Mouse (Mus musculus) embryonic facial prominence, embryonic 13.5 days (tissue): ENCODE data around the gene Flnb. TPM values are rescaled to one million over a fixed set of nuclear protein-coding genes. Genes with fewer than 3 reads are reported as not detected.

Experiments used
- ATAC-seq: fragments of 200-750 bp; cut with Nextera tagmentation; 2 replicates; pipeline ENCODE4 v1.8.0; 2017; ENCODE audit warnings: low read depth; ENCODE audit not compliant: insufficient number of reproducible peaks, insufficient read depth, low FRiP score, low TSS enrichment
- H3K27ac ChIP-seq: fragments of 300-500 bp; sonication (generic); 2 replicates; pipeline ENCODE4 v1.5.1; 2015; ENCODE audit warnings: moderate library complexity, mild to moderate bottlenecking, inconsistent platforms
- H3K27me3 ChIP-seq: fragments of 300-500 bp; sonication (generic); 2 replicates; pipeline ENCODE4 v1.6.1; 2015; ENCODE audit warnings: mild to moderate bottlenecking, inconsistent platforms
- H3K36me3 ChIP-seq: fragments of 300-500 bp; sonication (generic); 2 replicates; pipeline ENCODE4 v1.6.1; 2015; ENCODE audit warnings: mild to moderate bottlenecking, inconsistent platforms
- H3K4me1 ChIP-seq: fragments of 300-500 bp; sonication (generic); 2 replicates; pipeline ENCODE4 v1.6.1; 2015; ENCODE audit warnings: inconsistent platforms
- H3K4me2 ChIP-seq: fragments of 300-500 bp; sonication (generic); 2 replicates; pipeline ENCODE4 v1.6.1; 2015; ENCODE audit warnings: moderate library complexity, mild to moderate bottlenecking, inconsistent platforms
- H3K4me3 ChIP-seq: fragments of 300-500 bp; sonication (generic); 2 replicates; pipeline ENCODE4 v1.5.1; 2015; ENCODE audit warnings: mild to moderate bottlenecking, inconsistent platforms
- H3K9ac ChIP-seq: fragments of 300-500 bp; sonication (generic); 2 replicates; pipeline ENCODE4 v1.6.1; 2015; ENCODE audit warnings: mild to moderate bottlenecking, inconsistent platforms
- H3K9me3 ChIP-seq: fragments of 300-500 bp; sonication (generic); 2 replicates; pipeline ENCODE4 v1.6.1; 2016; ENCODE audit warnings: inconsistent platforms
- WGBS: fragments of 180-500 bp; shearing (Covaris S2); methylation state at CpG from one replicate; pipeline ENCODE4 v1.1.7; 2015; ENCODE audit warnings: mixed read lengths; 5-methylcytosine and 5-hydroxymethylcytosine counted together
- polyA plus RNA-seq: library from polyadenylated mRNA; unstranded; fragments of >200 nt; fragmentation: Nextera tagmentation; extraction: Ambion mirVana; gene quantifications from 2 replicates; pipeline ENCODE4 v1.2.1, GENCODE M21; 2015

Gene Flnb
- polyA plus RNA-seq, 1 experiment from 2014 or later: 23.9 TPM

GRCm38 (mm10) chr14:7829181-7829580 is 11.4 kb downstream of the Flnb start:
- Histone ChIP-seq H3K4me3 (no peak overlapping the region), H3K9me3 (no peaks in the 10 kb centered on the region), H3K4me1 (peaks cover 34% of the 10 kb centered on the region), H3K36me3 (peaks cover 4% of the 10 kb centered on the region; the same call in 1 of the 2 replicates), H3K9ac (no peak overlapping the region), H3K27ac (no peak overlapping the region), H3K4me2 (no peak overlapping the region), H3K27me3 (no peaks in the 10 kb centered on the region)
- WGBS: 92% methylated on average over 2 of the region's 2 CpGs
- ATAC-seq: no peak

GRCm38 (mm10) chr14:7831770-7832439 is 14.1 kb downstream of the Flnb start:
- no peak overlapping the region for H3K27ac ChIP-seq
- WGBS: 31% methylated on average over 1 of the region's 1 CpGs
- H3K4me1 ChIP-seq: peaks cover 7% of the 10 kb centered on the region
- no peaks in the 10 kb centered on the region for H3K9me3 ChIP-seq
- ATAC-seq: no peak
- H3K4me3 ChIP-seq: no peak overlapping the region
- H3K36me3 ChIP-seq: peaks cover 4% of the 10 kb centered on the region; the same call in 1 of the 2 replicates
- no peak overlapping the region for H3K4me2 ChIP-seq
- no peaks in the 10 kb centered on the region for H3K27me3 ChIP-seq
- H3K9ac ChIP-seq: no peak overlapping the region

GRCm38 (mm10) chr14:7832440-7832783 is 14.7 kb downstream of the Flnb start:
- H3K27me3 ChIP-seq: no peaks in the 10 kb centered on the region
- H3K9me3 ChIP-seq: no peaks in the 10 kb centered on the region
- H3K36me3 ChIP-seq: peaks cover 4% of the 10 kb centered on the region; the same call in 1 of the 2 replicates
- H3K4me2 ChIP-seq: no peak overlapping the region
- H3K4me1 ChIP-seq: peaks cover 2% of the 10 kb centered on the region
- H3K4me3 ChIP-seq: no peak overlapping the region
- H3K27ac ChIP-seq: no peak overlapping the region
- H3K9ac ChIP-seq: no peak overlapping the region
- WGBS: 96% methylated on average over 5 of the region's 5 CpGs
- no peak for ATAC-seq

GRCm38 (mm10) chr14:7833458-7833857 is 15.7 kb downstream of the Flnb start:
- WGBS: 79% methylated on average over 4 of the region's 4 CpGs
- H3K36me3 ChIP-seq: peaks cover 4% of the 10 kb centered on the region; the same call in 1 of the 2 replicates
- H3K27ac ChIP-seq: no peak overlapping the region
- no peak for ATAC-seq
- H3K9me3 ChIP-seq: no peaks in the 10 kb centered on the region
- no peaks in the 10 kb centered on the region; the same call in 1 of the 2 replicates for H3K4me1 ChIP-seq
- no peak overlapping the region for H3K4me2 ChIP-seq
- H3K9ac ChIP-seq: no peak overlapping the region
- no peaks in the 10 kb centered on the region for H3K27me3 ChIP-seq
- H3K4me3 ChIP-seq: no peak overlapping the region

DNA sequence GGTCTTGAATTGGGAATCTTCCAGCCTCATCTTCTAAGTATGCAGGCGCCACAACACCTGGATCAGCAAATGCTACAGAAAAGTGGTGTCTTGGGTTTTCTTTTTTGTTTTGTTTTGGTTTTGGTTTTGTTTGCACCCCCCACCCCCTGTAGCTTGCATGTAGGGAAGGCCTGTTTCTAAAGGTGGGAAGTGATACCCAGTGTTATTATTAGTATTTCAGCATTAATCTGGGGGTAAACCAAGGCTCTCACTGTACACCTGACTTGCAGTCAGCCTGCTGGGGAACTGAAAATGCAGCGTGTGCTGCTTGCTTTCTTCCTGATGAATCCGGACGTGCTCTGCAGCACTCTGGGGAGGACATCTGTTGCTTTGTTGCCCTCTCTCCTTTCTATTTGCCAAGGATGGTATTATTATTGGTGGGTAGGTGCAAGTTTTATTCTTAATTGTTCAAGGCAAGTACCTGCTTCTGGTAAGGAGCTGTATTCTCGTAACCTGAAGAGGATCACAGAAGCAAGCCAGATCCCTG is 20.9 kb downstream of the Flnb start:
- H3K4me1 ChIP-seq: peaks cover 20% of the 10 kb centered on the region
- H3K27ac ChIP-seq: no peak overlapping the region
- no peaks in the 10 kb centered on the region for H3K27me3 ChIP-seq
- H3K9me3 ChIP-seq: no peaks in the 10 kb centered on the region
- no peak for ATAC-seq
- H3K9ac ChIP-seq: no peak overlapping the region
- H3K4me3 ChIP-seq: no peak overlapping the region
- no peak overlapping the region for H3K4me2 ChIP-seq
- 0 out of 2 replicates have a peak, but pooled peaks cover 1% of the 10 kb centered on the region for H3K36me3 ChIP-seq
- 77% methylated on average over 5 of the region's 5 CpGs for WGBS

DNA sequence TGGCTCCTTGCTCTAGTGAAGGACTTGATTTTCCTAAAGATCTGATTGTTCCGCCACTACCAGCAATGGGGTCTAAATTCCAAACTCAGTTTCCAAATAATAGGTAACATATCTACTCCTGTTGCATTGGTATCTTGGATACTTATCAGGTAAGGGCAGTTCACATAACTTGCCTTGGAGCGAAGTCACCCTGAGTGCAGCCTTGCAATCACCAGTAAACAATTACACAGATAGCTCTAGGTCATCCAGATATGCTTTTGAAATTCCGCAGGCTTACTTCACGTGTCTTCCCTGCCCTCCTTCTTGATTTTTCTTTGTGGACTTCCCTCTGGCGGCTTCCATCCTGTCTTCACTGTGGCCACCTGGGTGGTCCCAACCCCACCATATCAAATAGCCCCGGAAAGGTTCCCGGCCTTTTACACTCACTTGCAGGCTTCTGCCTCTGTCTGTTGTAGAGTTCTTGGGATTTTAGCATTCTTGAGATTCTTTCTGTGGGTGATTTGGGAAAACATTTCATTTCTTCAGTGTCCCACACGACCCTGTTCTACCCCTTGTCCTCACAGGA is 22.3 kb downstream of the Flnb start:
- Histone ChIP-seq H3K36me3 (no peaks in the 10 kb centered on the region), H3K9me3 (no peaks in the 10 kb centered on the region), H3K4me3 (no peak overlapping the region), H3K9ac (no peak overlapping the region), H3K27me3 (no peaks in the 10 kb centered on the region), H3K27ac (no peak overlapping the region), H3K4me1 (peaks cover 30% of the 10 kb centered on the region), H3K4me2 (no peak overlapping the region)
- WGBS: 29% methylated on average over 8 of the region's 8 CpGs
- ATAC-seq: no peak

DNA sequence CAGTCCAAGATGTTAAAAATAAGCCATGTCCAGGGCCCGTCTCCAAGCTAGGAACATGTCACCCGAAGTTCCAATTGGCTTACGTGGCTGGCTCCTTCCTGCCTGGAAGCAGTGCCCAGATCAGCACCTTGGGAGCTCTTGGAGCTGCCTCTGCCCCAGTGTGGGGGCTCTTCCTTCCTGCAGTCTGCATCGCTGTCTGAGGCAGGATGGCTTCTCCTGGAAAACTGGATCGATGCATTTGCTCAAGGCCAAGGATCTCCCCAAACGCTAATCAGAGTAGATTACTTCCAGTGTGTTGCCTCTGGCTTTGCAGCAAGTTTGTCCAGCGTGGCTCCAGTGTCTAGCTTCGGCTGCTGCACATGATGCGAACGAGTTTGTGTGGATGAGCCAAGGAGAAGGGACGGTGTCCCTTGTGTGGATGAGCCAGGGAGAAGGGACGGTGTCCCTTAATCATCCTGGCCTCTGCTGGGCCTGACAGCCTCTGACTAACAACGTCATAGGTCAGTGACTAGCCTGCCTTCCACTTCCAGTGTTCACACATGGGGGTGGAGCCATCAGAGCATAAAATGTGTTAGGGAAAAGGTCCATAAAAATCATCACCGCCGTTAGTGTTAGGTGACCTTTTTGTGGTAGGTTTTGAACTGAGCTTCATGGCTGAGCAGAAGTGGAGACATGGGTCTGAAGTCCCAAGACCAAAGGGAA is 25.0 kb downstream of the Flnb start:
- Histone ChIP-seq H3K4me3 (no peak overlapping the region), H3K36me3 (no peaks in the 10 kb centered on the region), H3K4me2 (no peak overlapping the region), H3K27ac (no peak overlapping the region), H3K9ac (0 out of 2 replicates have a peak overlapping the region, but pooled peaks have one; percentile 6), H3K27me3 (no peaks in the 10 kb centered on the region), H3K9me3 (no peaks in the 10 kb centered on the region), H3K4me1 (peaks cover 47% of the 10 kb centered on the region)
- WGBS: 67% methylated on average over 15 of the region's 15 CpGs
- no peak for ATAC-seq

DNA sequence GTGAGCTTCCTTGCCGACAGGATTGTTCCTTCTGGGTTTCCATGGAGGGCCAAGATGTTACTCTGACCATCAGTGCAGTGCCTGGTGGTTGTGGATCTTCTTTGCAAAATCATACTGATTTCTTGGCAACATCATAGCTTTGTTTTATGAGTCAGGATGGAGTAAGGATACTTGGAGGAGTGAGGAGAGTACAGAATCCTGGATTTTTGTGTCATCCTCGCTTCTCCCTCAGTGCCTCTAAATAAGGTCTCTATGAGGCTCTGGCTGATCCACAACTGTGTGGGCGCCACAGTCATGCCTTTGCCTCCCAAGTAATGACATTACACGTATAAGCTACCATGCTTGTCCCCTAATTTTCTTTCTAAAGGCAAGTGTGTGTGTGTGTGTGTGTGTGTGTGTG is 28.9 kb downstream of the Flnb start:
- no peak overlapping the region for H3K4me3 ChIP-seq
- ATAC-seq: no peak
- no peak overlapping the region for H3K4me2 ChIP-seq
- no peaks in the 10 kb centered on the region for H3K9me3 ChIP-seq
- 74% methylated on average over 4 of the region's 4 CpGs for WGBS
- H3K4me1 ChIP-seq: peaks cover 61% of the 10 kb centered on the region
- no peak overlapping the region for H3K9ac ChIP-seq
- H3K27me3 ChIP-seq: no peaks in the 10 kb centered on the region
- 0 out of 2 replicates have a peak overlapping the region, but pooled peaks have one; percentile 33 for H3K27ac ChIP-seq
- no peaks in the 10 kb centered on the region for H3K36me3 ChIP-seq

GRCm38 (mm10) chr14:7847746-7848232 is 30.0 kb downstream of the Flnb start:
- H3K4me2 ChIP-seq: no peak overlapping the region; the same call in 1 of the 2 replicates
- H3K4me3 ChIP-seq: no peak overlapping the region
- H3K27me3 ChIP-seq: no peaks in the 10 kb centered on the region
- H3K9ac ChIP-seq: no peak overlapping the region
- H3K9me3 ChIP-seq: no peaks in the 10 kb centered on the region
- peak overlapping the region; percentile 33; the same call in 1 of the 2 replicates for H3K27ac ChIP-seq
- 36% methylated on average over 5 of the region's 5 CpGs for WGBS
- ATAC-seq: no peak
- peaks cover 65% of the 10 kb centered on the region for H3K4me1 ChIP-seq
- H3K36me3 ChIP-seq: no peaks in the 10 kb centered on the region

DNA sequence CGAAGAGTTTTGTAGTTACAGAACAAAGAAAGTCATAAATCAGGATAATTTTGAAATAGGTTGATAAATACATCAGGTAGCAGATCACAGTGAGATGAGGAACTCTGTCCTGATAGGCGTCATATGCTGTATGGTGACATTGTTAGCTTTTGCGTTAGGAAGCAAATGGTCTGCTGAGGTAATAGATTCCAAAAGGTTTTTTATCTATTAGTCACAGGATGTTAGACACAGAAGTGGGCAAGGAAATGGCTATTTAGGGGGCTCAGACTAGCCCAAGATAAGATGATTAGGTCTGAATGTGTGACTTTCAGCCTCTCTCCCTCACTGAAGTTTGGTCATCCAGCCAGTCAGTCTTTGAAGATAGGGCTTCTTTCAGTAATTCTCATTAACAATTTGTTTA is 33.2 kb downstream of the Flnb start:
- H3K9me3 ChIP-seq: no peaks in the 10 kb centered on the region
- no peaks in the 10 kb centered on the region for H3K36me3 ChIP-seq
- no peak overlapping the region for H3K4me3 ChIP-seq
- no peak for ATAC-seq
- 76% methylated on average over 3 of the region's 3 CpGs for WGBS
- H3K27me3 ChIP-seq: no peaks in the 10 kb centered on the region
- no peak overlapping the region for H3K4me2 ChIP-seq
- H3K9ac ChIP-seq: no peak overlapping the region
- H3K27ac ChIP-seq: peak overlapping the region; percentile 39; the same call in 1 of the 2 replicates
- H3K4me1 ChIP-seq: peaks cover 80% of the 10 kb centered on the region

- no peak for ATAC-seq
- H3K27me3 ChIP-seq: no peaks in the 10 kb centered on the region
- H3K4me2 ChIP-seq: peak overlapping the region; percentile 7; the same call in 1 of the 2 replicates
Observed at GRCm38 (mm10) chr14:7851543-7852065, 33.8 kb downstream of the Flnb start.

More at GRCm38 (mm10) chr14:7851543-7852065, 33.8 kb downstream of the Flnb start:
- H3K4me3 ChIP-seq: no peak overlapping the region
- H3K4me1 ChIP-seq: peaks cover 86% of the 10 kb centered on the region
- 15% methylated on average over 5 of the region's 5 CpGs for WGBS
- H3K27ac ChIP-seq: peak overlapping the region; percentile 39; the same call in 1 of the 2 replicates
- no peaks in the 10 kb centered on the region for H3K36me3 ChIP-seq
- H3K9me3 ChIP-seq: no peaks in the 10 kb centered on the region
- H3K9ac ChIP-seq: no peak overlapping the region
